In the genomic region with DNA sequence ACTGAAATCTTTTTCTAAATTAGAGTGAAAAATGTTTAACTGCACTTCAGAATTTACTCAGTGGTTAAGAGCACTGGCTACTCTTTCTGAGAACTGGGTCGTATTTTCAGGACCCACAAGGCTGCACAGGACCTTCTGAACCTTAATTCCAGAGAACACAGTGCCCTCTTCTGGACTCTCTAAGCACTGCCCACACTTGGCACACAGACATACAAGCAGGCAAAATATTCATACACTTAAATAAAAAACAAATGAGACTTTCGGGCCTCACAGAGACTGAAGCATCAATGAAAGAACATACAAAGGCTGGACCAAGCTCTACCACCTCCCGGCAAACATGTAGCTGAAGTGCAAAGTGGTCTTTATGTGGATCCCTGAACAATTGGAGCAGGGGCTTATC, we compare ENCODE assay signal across 8 mouse cellular contexts.
A peak's percentile ranks its signal among the peaks of the same experiment; 100 is the strongest.
DNase-seq lines count a peak whose midpoint lies in the region; ATAC-seq and TF ChIP-seq lines count a peak whose summit lies in the region.

No protein-coding gene starts in this region.

- H3K4me2 ChIP-seq in intestine, postnatal 0 days (replicated peaks; ENCODE audit: low read depth), result no peak overlapping the region
- H3K4me2 ChIP-seq in intestine, embryonic 15.5 days (replicated peaks), result no peak overlapping the region
- no peak overlapping the region for H3K4me2 ChIP-seq in kidney, embryonic 15.5 days

- no peaks in the 10 kb centered on the region for H3K36me3 ChIP-seq in intestine, postnatal 0 days (ENCODE audit: control insufficient read depth, insufficient read depth)
- no peaks in the 10 kb centered on the region for H3K36me3 ChIP-seq in intestine, embryonic 15.5 days
- no peaks in the 10 kb centered on the region for H3K36me3 ChIP-seq in ES-Bruce4 (ENCODE audit: control insufficient read depth, insufficient read depth, low read length, poor library complexity, severe bottlenecking)
- H3K36me3 ChIP-seq in kidney, embryonic 15.5 days, result no peaks in the 10 kb centered on the region

- no peak for TF ChIP-seq POLR2A in ES-Bruce4 (IDR thresholded peaks at IDR 0.05; ENCODE audit: insufficient read depth, low read length)

- no peaks in the 10 kb centered on the region for H3K4me1 ChIP-seq in intestine, postnatal 0 days (replicated peaks; ENCODE audit: control insufficient read depth, insufficient read depth, low read length)
- H3K4me1 ChIP-seq in intestine, embryonic 15.5 days (replicated peaks), result no peaks in the 10 kb centered on the region
- no peaks in the 10 kb centered on the region for H3K4me1 ChIP-seq in ES-Bruce4 (ENCODE audit: control insufficient read depth, insufficient read depth, low read length)
- H3K4me1 ChIP-seq in kidney, embryonic 15.5 days, result no peaks in the 10 kb centered on the region

- no peaks in the 10 kb centered on the region for H3K27me3 ChIP-seq in intestine, postnatal 0 days (replicated peaks; ENCODE audit: control insufficient read depth, insufficient read depth, low read length)
- no peaks in the 10 kb centered on the region for H3K27me3 ChIP-seq in intestine, embryonic 15.5 days (replicated peaks)
- H3K27me3 ChIP-seq in ES-Bruce4 (ENCODE audit: control insufficient read depth, insufficient read depth, low read length, poor library complexity, severe bottlenecking), result no peaks in the 10 kb centered on the region
- no peaks in the 10 kb centered on the region for H3K27me3 ChIP-seq in kidney, embryonic 15.5 days

- no peak for ATAC-seq in intestine, postnatal 0 days
- no peak for ATAC-seq in intestine, embryonic 15.5 days
- 0 out of 2 replicates have a peak, but pooled peaks have one; percentile 54 for ATAC-seq in kidney, embryonic 15.5 days (replicated peaks; ENCODE audit: low FRiP score)

- no peak overlapping the region for H3K27ac ChIP-seq in intestine, postnatal 0 days (ENCODE audit: low read depth, low read length)
- no peak overlapping the region for H3K27ac ChIP-seq in intestine, embryonic 15.5 days
- no peak overlapping the region for H3K27ac ChIP-seq in ES-Bruce4 (ENCODE audit: insufficient read depth, low read length)
- no peak overlapping the region for H3K27ac ChIP-seq in kidney, embryonic 15.5 days

- H3K4me3 ChIP-seq in intestine, postnatal 0 days (ENCODE audit: low read depth, low read length), result no peak overlapping the region
- no peak overlapping the region for H3K4me3 ChIP-seq in intestine, embryonic 15.5 days (replicated peaks)
- H3K4me3 ChIP-seq in ES-Bruce4 (ENCODE audit: low read depth, low read length), result no peak overlapping the region
- no peak overlapping the region for H3K4me3 ChIP-seq in kidney, embryonic 15.5 days (replicated peaks)

- no peak overlapping the region for H3K9ac ChIP-seq in intestine, postnatal 0 days (ENCODE audit: low read depth, low read length)
- H3K9ac ChIP-seq in intestine, embryonic 15.5 days, result no peak overlapping the region
- no peak overlapping the region for H3K9ac ChIP-seq in ES-Bruce4 (ENCODE audit: low read depth, poor library complexity, severe bottlenecking)
- H3K9ac ChIP-seq in kidney, embryonic 15.5 days, result no peak overlapping the region

- peak; percentile 53 for TF ChIP-seq CTCF in intestine, postnatal 0 days (IDR thresholded peaks at IDR 0.05; ENCODE audit: low read depth)
- TF ChIP-seq CTCF in ES-Bruce4 (IDR thresholded peaks at IDR 0.05; ENCODE audit: low read depth, low read length), result peak; percentile 17

- DNase-seq in brain, adult 2 months (ENCODE audit: low read depth, low spot score), result peak; percentile 70
- peak; percentile 66 for DNase-seq in retina, embryonic 14.5 days (ENCODE audit: low spot score)
- no peak for DNase-seq in spleen, postnatal 36 days (ENCODE audit: low spot score in 2 of 2)
- no peak for DNase-seq in spleen, postnatal 4 days (ENCODE audit: low spot score in 2 of 2)

- 49% methylated on average over 3 of the region's 3 CpGs for WGBS in intestine, postnatal 0 days
- WGBS in intestine, embryonic 15.5 days, result 48% methylated on average over 3 of the region's 3 CpGs
- WGBS in kidney, embryonic 15.5 days, result 42% methylated on average over 3 of the region's 3 CpGs

- H3K9me3 ChIP-seq in intestine, postnatal 0 days (ENCODE audit: control insufficient read depth), result no peaks in the 10 kb centered on the region
- no peaks in the 10 kb centered on the region for H3K9me3 ChIP-seq in intestine, embryonic 15.5 days
- no peaks in the 10 kb centered on the region for H3K9me3 ChIP-seq in ES-Bruce4 (replicated peaks; ENCODE audit: control insufficient read depth, insufficient read depth, low read length, poor library complexity, severe bottlenecking)
- H3K9me3 ChIP-seq in kidney, embryonic 15.5 days (replicated peaks), result no peaks in the 10 kb centered on the region

- TF ChIP-seq EP300 in ES-Bruce4 (IDR thresholded peaks at IDR 0.05; ENCODE audit: insufficient read depth, low read depth, low read length), result no peak

Comparison
In these comparisons a context has a peak if more than half of its experiments do, and no peak if none do; other contexts are left out.
1. DNase-seq: peak in brain, adult 2 months (single experiment) and retina, embryonic 14.5 days (single experiment); none in spleen, postnatal 36 days (0 of 2) and spleen, postnatal 4 days (0 of 2).